Mouse (Mus musculus) liver, embryonic 14.5 days (tissue): Measurements from ENCODE around the gene Wbp11. TPM values are rescaled to one million over a fixed set of nuclear protein-coding genes. Genes with fewer than 3 reads are reported as not detected.

Source experiments
- ATAC-seq: fragments of 200-750 bp; cut with Nextera tagmentation; 2 replicates; pipeline ENCODE4 v1.8.0; 2017; ENCODE audit warnings: moderate number of reproducible peaks, mild to moderate bottlenecking, moderate library complexity; ENCODE audit not compliant: insufficient read depth
- DNase-seq, 3 experiments: peaks; one replicate each; pipeline ENCODE4 v3.0.0-alpha.2; 2012 to 2013; ENCODE audit warnings: low read depth in 3 of 3, low spot score in 3 of 3
- H3K27ac ChIP-seq: fragments of 300-500 bp; sonication (generic); 2 replicates; pipeline ENCODE4 v1.5.1; 2014; ENCODE audit warnings: moderate library complexity, mild to moderate bottlenecking, control low read depth, inconsistent platforms
- H3K27me3 ChIP-seq: fragments of 300-500 bp; sonication (generic); 2 replicates; pipeline ENCODE4 v1.6.1; 2014; ENCODE audit warnings: mild to moderate bottlenecking, low read length, moderate library complexity; ENCODE audit not compliant: control insufficient read depth, insufficient read depth
- H3K36me3 ChIP-seq: fragments of 300-500 bp; sonication (generic); replicated peaks from 2 replicates; pipeline ENCODE4 v1.6.1; 2014; ENCODE audit warnings: low read depth; ENCODE audit not compliant: control insufficient read depth, insufficient read depth
- H3K4me1 ChIP-seq, 2 experiments: fragments of 200-500 bp in 1 of 2; fragments of 300-500 bp in 1 of 2; sonication (generic) in 1 of 2; replicated peaks; 2 replicates each; pipeline ENCODE4 v1.6.1; 2012 to 2014; ENCODE audit warnings: antibody characterized with exemption in 1 of 2, inconsistent platforms in 1 of 2, low read length in 1 of 2; ENCODE audit not compliant: control insufficient read depth in 2 of 2, insufficient read depth in 2 of 2
- H3K4me2 ChIP-seq: fragments of 300-500 bp; sonication (generic); 2 replicates; pipeline ENCODE4 v1.6.1; 2014; ENCODE audit warnings: low read depth, mild to moderate bottlenecking, control low read depth, moderate library complexity
- H3K4me3 ChIP-seq, 2 experiments: fragments of 200-500 bp in 1 of 2; fragments of 300-500 bp in 1 of 2; sonication (generic) in 1 of 2; 2 replicates each; pipeline ENCODE4 v1.5.1; 2012 to 2014; ENCODE audit warnings: low read depth in 2 of 2, low read length in 2 of 2, mild to moderate bottlenecking in 2 of 2, control low read depth in 1 of 2, inconsistent platforms in 1 of 2, moderate library complexity in 1 of 2; ENCODE audit not compliant: insufficient read depth in 1 of 2
- H3K9ac ChIP-seq: fragments of 300-500 bp; sonication (generic); replicated peaks from 2 replicates; pipeline ENCODE4 v1.6.1; 2014; ENCODE audit warnings: mild to moderate bottlenecking, control low read depth, moderate library complexity
- H3K9me3 ChIP-seq: fragments of 300-500 bp; sonication (generic); 2 replicates; pipeline ENCODE4 v1.6.1; 2016; ENCODE audit warnings: low read length, mixed read lengths; ENCODE audit not compliant: control insufficient read depth
- CTCF ChIP-seq: IDR thresholded peaks from 2 replicates; pipeline ENCODE4 v1.5.1; 2016; ENCODE audit warnings: antibody characterized with exemption, low read depth, control low read depth
- EP300 ChIP-seq: IDR thresholded peaks from 2 replicates; pipeline ENCODE4 v1.6.1; 2016; ENCODE audit warnings: antibody characterized with exemption, low read depth
- WGBS: fragments of 180-500 bp; shearing (Covaris S2); extraction: QIAGEN DNeasy Blood & Tissue Kit; methylation state at CpG from one replicate; pipeline ENCODE4 v1.1.7; 2014; ENCODE audit not compliant: insufficient replicate concordance; 5-methylcytosine and 5-hydroxymethylcytosine counted together
- polyA plus RNA-seq, 2 experiments: library from polyadenylated mRNA; depleted of rRNA in 1 of 2; stranded (reverse) in 1 of 2; unstranded in 1 of 2; fragments of >200 nt; fragmentation: Nextera tagmentation in 1 of 2; extraction: Ambion mirVana in 1 of 2; gene quantifications; 2 replicates each; pipeline versions ENCODE4 v1.2.1 to v1.2.3; 2012 to 2014

Gene Wbp11
- polyA plus RNA-seq, 2 experiments: 37.6 to 51.3 TPM

DNA sequence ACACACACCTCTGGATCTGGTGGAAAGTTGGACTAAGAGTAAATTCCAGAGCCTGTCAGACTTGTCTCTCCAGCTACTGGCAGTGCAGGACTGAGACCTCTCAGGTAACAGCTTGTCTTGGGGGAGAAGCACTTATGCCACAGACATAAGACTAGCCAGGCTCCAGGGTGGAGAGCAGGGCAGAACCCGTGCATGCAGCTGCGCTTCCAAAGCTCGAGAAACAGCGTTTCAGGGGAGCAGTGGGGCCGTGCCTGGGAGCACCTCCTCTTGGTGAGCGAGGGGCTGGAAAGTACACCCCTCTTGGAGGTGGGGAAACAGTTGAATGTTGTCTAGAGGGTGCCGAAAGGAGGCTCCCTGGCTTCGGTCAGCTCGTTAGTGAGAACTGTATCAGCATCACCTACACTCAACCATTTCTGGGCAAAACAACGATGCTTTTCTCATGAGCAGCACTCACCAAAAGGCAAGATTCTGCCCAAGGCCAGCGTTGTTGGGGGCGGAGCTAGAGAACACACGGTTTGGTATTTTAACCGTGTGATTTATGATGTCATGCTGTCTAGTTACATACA lies 28.1 kb upstream of the Wbp11 start:
- Histone ChIP-seq H3K4me1 (peaks cover 41 to 42% of the 10 kb centered on the region in 2 experiments), H3K4me3 (peak overlapping the region; percentile 73 to 97), H3K4me2 (peak overlapping the region; percentile 67), H3K36me3 (peaks cover 45% of the 10 kb centered on the region), H3K27ac (peak overlapping the region; percentile 99), H3K9me3 (no peaks in the 10 kb centered on the region), H3K9ac (peak overlapping the region; percentile 90), H3K27me3 (no peaks in the 10 kb centered on the region)
- peak; percentile 27; the same call in 1 of the 2 replicates for ATAC-seq
- DNase-seq: peak; percentile 64 to 80 (median 72)
- 13% methylated on average over 14 of the region's 14 CpGs for WGBS
- TF ChIP-seq CTCF (no peak), EP300 (no peak)

- peak overlapping the region; percentile 90 for H3K9ac ChIP-seq
Measured at GRCm38 (mm10) chr6:136855183-136855582, 27.1 kb upstream of the Wbp11 start.

GRCm38 (mm10) chr6:136854361-136854781 lies 26.3 kb upstream of the Wbp11 start:
- Histone ChIP-seq H3K27me3 (no peaks in the 10 kb centered on the region), H3K9me3 (no peaks in the 10 kb centered on the region), H3K27ac (no peak overlapping the region; the same call in 1 of the 2 replicates), H3K36me3 (peaks cover 62% of the 10 kb centered on the region), H3K4me1 (peaks cover 31 to 51% of the 10 kb centered on the region in 2 experiments), H3K4me2 (peak overlapping the region; percentile 67), H3K9ac (peak overlapping the region; percentile 90), H3K4me3 (peak overlapping the region; percentile 73 to 97)
- no peak for ATAC-seq
- no peak for TF ChIP-seq CTCF
- TF ChIP-seq EP300: no peak
- 26% methylated on average over 11 of the region's 11 CpGs for WGBS
- no peak for DNase-seq

More at GRCm38 (mm10) chr6:136855183-136855582, 27.1 kb upstream of the Wbp11 start:
- H3K36me3 ChIP-seq: peaks cover 54% of the 10 kb centered on the region
- 15% methylated on average over 2 of the region's 2 CpGs for WGBS
- TF ChIP-seq CTCF (no peak), EP300 (no peak)
- DNase-seq: no peak
- H3K4me3 ChIP-seq: peak overlapping the region; percentile 73 to 97
- peaks cover 37 to 47% of the 10 kb centered on the region in 2 experiments for H3K4me1 ChIP-seq
- H3K9me3 ChIP-seq: no peaks in the 10 kb centered on the region
- no peak for ATAC-seq
- H3K27me3 ChIP-seq: no peaks in the 10 kb centered on the region
- H3K4me2 ChIP-seq: peak overlapping the region; percentile 67
- H3K27ac ChIP-seq: peak overlapping the region; percentile 99

DNA sequence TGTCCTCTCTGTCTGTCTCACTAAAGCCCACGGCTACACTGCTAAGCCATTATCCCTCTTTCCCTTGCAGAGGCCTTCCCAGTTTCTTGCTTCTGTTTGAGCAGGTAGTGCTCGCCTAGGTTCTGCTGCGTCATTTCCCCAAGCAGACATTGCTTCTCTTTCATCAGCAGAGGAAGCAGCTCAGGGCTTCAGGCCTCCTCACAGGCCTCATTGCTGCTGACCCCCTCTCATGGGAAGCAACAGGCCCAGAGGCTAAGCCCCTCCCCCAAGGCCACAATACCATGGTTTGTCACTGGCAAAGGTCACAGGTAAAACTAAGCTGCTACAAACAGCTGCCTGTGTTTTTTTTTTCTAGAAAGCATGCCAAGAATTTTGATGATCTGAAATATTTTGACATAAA lies 24.7 kb upstream of the Wbp11 start:
- TF ChIP-seq CTCF (no peak), EP300 (no peak)
- no peaks in the 10 kb centered on the region for H3K9me3 ChIP-seq
- H3K4me1 ChIP-seq: peaks cover 31 to 51% of the 10 kb centered on the region in 2 experiments
- H3K9ac ChIP-seq: peak overlapping the region; percentile 27; the same call in 1 of the 2 replicates
- WGBS: 53% methylated on average over 3 of the region's 3 CpGs
- no peaks in the 10 kb centered on the region for H3K27me3 ChIP-seq
- DNase-seq: no peak
- ATAC-seq: no peak
- peaks cover 78% of the 10 kb centered on the region for H3K36me3 ChIP-seq
- H3K4me3 ChIP-seq: peak overlapping the region; percentile 7 to 9
- peak overlapping the region; percentile 33; the same call in 1 of the 2 replicates for H3K27ac ChIP-seq
- peak overlapping the region; percentile 67 for H3K4me2 ChIP-seq

DNA sequence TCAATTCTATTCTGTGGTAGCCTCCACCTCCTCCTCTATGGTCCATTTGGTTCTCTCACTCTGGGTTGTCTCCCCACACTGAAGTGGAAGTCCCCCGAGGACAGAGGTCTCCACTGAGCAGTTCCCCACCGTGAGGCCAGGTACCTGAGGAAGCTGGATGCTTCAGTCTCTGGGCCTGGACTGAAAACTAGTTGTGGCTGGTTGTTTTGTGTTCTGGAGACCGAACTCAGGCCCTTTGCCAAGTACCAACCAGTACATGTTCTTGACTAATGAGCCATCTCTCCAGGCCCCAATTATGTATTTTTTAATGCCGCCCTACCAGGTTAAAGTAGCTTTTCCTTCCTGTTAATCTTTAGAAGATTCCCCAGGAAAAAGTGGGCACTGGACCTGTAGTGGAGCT lies 24.3 kb upstream of the Wbp11 start:
- Histone ChIP-seq H3K36me3 (peaks cover 83% of the 10 kb centered on the region), H3K9ac (no peak overlapping the region), H3K4me1 (peaks cover 31 to 51% of the 10 kb centered on the region in 2 experiments), H3K9me3 (no peaks in the 10 kb centered on the region), H3K27me3 (no peaks in the 10 kb centered on the region), H3K4me3 (peak overlapping the region in 1 of 2 experiments; percentile 7; a peak in 2 of 4 replicates), H3K27ac (no peak overlapping the region), H3K4me2 (peak overlapping the region; percentile 67)
- no peak for DNase-seq
- ATAC-seq: no peak
- 79% methylated on average over 4 of the region's 4 CpGs for WGBS
- TF ChIP-seq EP300 (no peak), CTCF (no peak)
